Mouse (Mus musculus): ENCODE measurements around the gene Tesc. TPM values are rescaled to one million over a fixed set of nuclear protein-coding genes. Genes with fewer than 3 reads are reported as not detected.

Tesc gene
- polyA plus RNA-seq (2014; fragmentation: Illumina TruSeq; extraction: RNeasy Lipid Tissue Mini Kit (QIAGEN cat#74804); ENCODE audit: low read depth, low replicate concordance) = 2.2 TPM

GRCm38 (mm10) chr5:118027698-118028190, at the start of gene Tesc:
Gene Tesc (plus strand): TSS chr5:118027743.

Other genes starting within 250 kb of the Tesc start
- gene Nos1, start 246.7 kb upstream of the Tesc start, polyA plus RNA-seq (2014; fragmentation: Illumina TruSeq; extraction: RNeasy Lipid Tissue Mini Kit (QIAGEN cat#74804); ENCODE audit: low read depth, low replicate concordance) = 0.20 TPM
- gene Fbxo21, start 51.0 kb upstream of the Tesc start, polyA plus RNA-seq (2014; fragmentation: Illumina TruSeq; extraction: RNeasy Lipid Tissue Mini Kit (QIAGEN cat#74804); ENCODE audit: low read depth, low replicate concordance) = 30.4 TPM
- 1.1 TPM for gene Fbxw8, start 127.7 kb downstream of the Tesc start, polyA plus RNA-seq (2014; fragmentation: Illumina TruSeq; extraction: RNeasy Lipid Tissue Mini Kit (QIAGEN cat#74804); ENCODE audit: low read depth, low replicate concordance)
- gene Hrk, start 136.9 kb downstream of the Tesc start, polyA plus RNA-seq (2014; fragmentation: Illumina TruSeq; extraction: RNeasy Lipid Tissue Mini Kit (QIAGEN cat#74804); ENCODE audit: low read depth, low replicate concordance) = not detected
- gene Rnft2, start 217.4 kb downstream of the Tesc start, polyA plus RNA-seq (2014; fragmentation: Illumina TruSeq; extraction: RNeasy Lipid Tissue Mini Kit (QIAGEN cat#74804); ENCODE audit: low read depth, low replicate concordance) = not detected
- 3.0 TPM for gene 2410131K14Rik, start 217.5 kb downstream of the Tesc start, polyA plus RNA-seq (2014; fragmentation: Illumina TruSeq; extraction: RNeasy Lipid Tissue Mini Kit (QIAGEN cat#74804); ENCODE audit: low read depth, low replicate concordance)

Data from kidney, adult 10 weeks (tissue).